Mouse (Mus musculus) hindbrain, embryonic 11.5 days (tissue): ENCODE measurements at regions not wholly inside any gene's neighbourhood (a gene's known extent, or its start where the extent isn't known, plus 50 kb on each side); places are given as distances from the start of the nearest gene placed in this dataset.

Source experiments
- ATAC-seq: fragments of 200-750 bp; cut with Nextera tagmentation; 2 replicates; pipeline ENCODE4 v1.8.0; 2017; ENCODE audit warnings: mild to moderate bottlenecking, moderate TSS enrichment, moderate library complexity; ENCODE audit not compliant: low FRiP score
- DNase-seq: peaks from one replicate; pipeline ENCODE4 v3.0.0-alpha.2; 2015; ENCODE audit warnings: low spot score
- H3K27ac ChIP-seq: fragments of 300-500 bp; sonication (generic); 2 replicates; pipeline ENCODE4 v1.5.1; 2014; ENCODE audit warnings: mild to moderate bottlenecking, low read depth, low read length
- H3K27me3 ChIP-seq: fragments of 300-500 bp; sonication (generic); 2 replicates; pipeline ENCODE4 v1.6.1; 2014; ENCODE audit warnings: mild to moderate bottlenecking, low read length, moderate library complexity, mixed read lengths; ENCODE audit not compliant: control insufficient read depth, insufficient read depth
- H3K36me3 ChIP-seq: fragments of 300-500 bp; sonication (generic); 2 replicates; pipeline ENCODE4 v1.6.1; 2014; ENCODE audit warnings: mild to moderate bottlenecking, low read length, moderate library complexity, mixed read lengths; ENCODE audit not compliant: control insufficient read depth, insufficient read depth
- H3K4me1 ChIP-seq: fragments of 300-500 bp; sonication (generic); replicated peaks from 2 replicates; pipeline ENCODE4 v1.6.1; 2014; ENCODE audit warnings: low read length, mixed read lengths; ENCODE audit not compliant: control insufficient read depth, insufficient read depth
- H3K4me2 ChIP-seq: fragments of 300-500 bp; sonication (generic); replicated peaks from 2 replicates; pipeline ENCODE4 v1.6.1; 2014; ENCODE audit warnings: mild to moderate bottlenecking, low read depth, low read length
- H3K4me3 ChIP-seq: fragments of 300-500 bp; sonication (generic); 2 replicates; pipeline ENCODE4 v1.5.1; 2014; ENCODE audit warnings: low read depth, low read length
- H3K9ac ChIP-seq: fragments of 300-500 bp; sonication (generic); 2 replicates; pipeline ENCODE4 v1.6.1; 2014; ENCODE audit warnings: low read depth, low read length
- H3K9me3 ChIP-seq: fragments of 300-500 bp; sonication (generic); 2 replicates; pipeline ENCODE4 v1.6.1; 2016; ENCODE audit warnings: low read length; ENCODE audit not compliant: control insufficient read depth
- WGBS: fragments of 180-500 bp; shearing (Covaris S2); extraction: QIAGEN DNeasy Blood & Tissue Kit; methylation state at CpG from one replicate; pipeline ENCODE4 v1.1.7; 2014; 5-methylcytosine and 5-hydroxymethylcytosine counted together

DNA sequence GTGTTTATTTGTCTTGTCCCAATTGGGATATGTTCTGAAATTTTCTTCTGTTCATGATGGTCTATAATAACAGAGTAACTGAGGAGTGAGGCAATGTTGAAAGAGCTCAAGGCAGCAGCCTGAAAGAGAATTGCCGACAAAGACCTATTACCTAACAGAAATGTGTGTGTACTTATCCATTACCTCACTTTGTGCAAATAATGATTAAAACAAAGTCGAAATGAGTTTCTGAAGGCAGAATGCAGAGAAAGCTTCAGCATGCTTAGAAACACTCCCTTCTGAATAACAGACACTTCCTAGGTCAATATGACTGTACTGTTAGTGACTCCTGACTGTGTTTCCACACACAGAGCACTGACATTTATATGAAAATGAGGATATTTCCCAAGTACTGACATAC is 63.0 kb downstream of the Kbtbd8 start:
- Histone ChIP-seq H3K4me2 (no peak overlapping the region), H3K9me3 (no peaks in the 10 kb centered on the region), H3K4me1 (no peaks in the 10 kb centered on the region), H3K27me3 (no peaks in the 10 kb centered on the region), H3K36me3 (no peaks in the 10 kb centered on the region), H3K4me3 (no peak overlapping the region), H3K27ac (no peak overlapping the region), H3K9ac (no peak overlapping the region)
- DNase-seq (no peak), ATAC-seq (no peak)
- 64% methylated on average over 2 of the region's 2 CpGs for WGBS

GRCm38 (mm10) chr6:95182238-95182637 is 65.2 kb downstream of the Kbtbd8 start:
- DNase-seq (no peak), ATAC-seq (no peak)
- WGBS, result 42% methylated on average over 1 of the region's 1 CpGs
- H3K36me3 ChIP-seq, result no peaks in the 10 kb centered on the region
- H3K27me3 ChIP-seq, result no peaks in the 10 kb centered on the region
- no peak overlapping the region for H3K4me3 ChIP-seq
- no peak overlapping the region for H3K27ac ChIP-seq
- H3K4me2 ChIP-seq, result no peak overlapping the region
- H3K9ac ChIP-seq, result no peak overlapping the region
- no peaks in the 10 kb centered on the region for H3K9me3 ChIP-seq
- H3K4me1 ChIP-seq, result no peaks in the 10 kb centered on the region

DNA sequence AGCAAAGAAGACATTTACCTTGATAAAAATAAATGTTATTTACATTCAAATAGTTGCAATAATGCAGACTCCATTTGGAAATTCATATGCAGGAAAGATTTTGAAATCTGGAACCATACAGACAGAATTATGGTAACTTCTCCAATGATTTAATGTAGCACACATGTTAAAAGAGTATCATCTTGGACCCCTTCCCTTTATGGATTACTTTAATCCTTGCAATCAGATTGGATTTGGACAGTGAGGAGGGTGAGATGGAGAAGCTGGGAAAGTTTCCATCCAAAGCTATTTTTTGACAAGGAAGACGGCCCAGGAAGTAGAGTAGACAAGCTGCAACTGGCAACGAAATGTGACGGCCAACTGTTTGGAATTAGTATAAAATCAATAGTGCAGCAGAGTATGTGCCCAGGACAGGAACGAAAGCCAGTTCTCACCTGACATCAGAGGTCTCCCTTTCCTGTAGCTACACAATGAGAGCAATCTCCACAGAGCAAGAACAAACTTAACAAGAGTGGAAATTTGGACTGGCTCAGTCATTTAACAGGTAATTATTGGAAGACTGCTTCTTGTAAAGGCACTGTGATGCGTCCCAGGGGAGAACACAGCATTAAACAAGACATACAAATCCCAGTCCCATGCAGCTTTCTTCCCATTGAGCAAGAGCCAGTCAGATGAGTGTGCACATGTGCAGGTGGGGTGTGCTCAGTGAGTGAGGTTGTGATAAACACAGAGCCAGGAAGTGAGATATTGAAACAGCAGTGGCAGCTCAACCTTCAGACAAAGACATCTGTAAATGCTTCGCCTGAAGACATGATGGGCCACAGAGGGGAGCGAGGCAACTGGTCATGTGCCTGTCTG is 68.3 kb downstream of the Kbtbd8 start:
- Histone ChIP-seq H3K36me3 (no peaks in the 10 kb centered on the region), H3K27me3 (no peaks in the 10 kb centered on the region), H3K4me3 (no peak overlapping the region), H3K4me2 (no peak overlapping the region), H3K27ac (no peak overlapping the region), H3K4me1 (no peaks in the 10 kb centered on the region), H3K9me3 (no peaks in the 10 kb centered on the region), H3K9ac (no peak overlapping the region)
- DNase-seq (no peak), ATAC-seq (no peak)
- WGBS, result 84% methylated on average over 7 of the region's 7 CpGs

- no peak for DNase-seq
- no peaks in the 10 kb centered on the region for H3K9me3 ChIP-seq
These were observed 79.6 kb downstream of the Kbtbd8 start for GRCm38 (mm10) chr6:95196631-95197030.

DNA sequence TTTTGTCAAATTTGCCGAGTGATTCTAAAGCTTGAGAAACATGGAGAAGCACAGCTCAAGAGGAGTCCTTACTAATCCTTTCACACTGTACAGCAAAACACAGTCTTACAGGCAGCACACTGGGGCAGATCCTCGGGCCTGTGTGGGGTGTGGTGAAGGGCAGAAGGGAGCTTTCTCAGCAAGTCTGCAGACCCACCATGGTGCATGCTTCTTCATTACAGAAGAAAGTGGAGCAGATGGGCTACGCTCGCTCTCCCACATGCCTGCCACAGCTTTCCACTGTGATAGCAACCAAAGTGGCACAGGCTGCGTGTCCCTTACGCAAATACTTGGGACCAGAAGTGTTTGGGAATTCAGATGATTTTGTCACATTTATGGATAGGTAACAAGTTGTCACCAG is 81.6 kb downstream of the Kbtbd8 start:
- Histone ChIP-seq H3K27ac (no peak overlapping the region), H3K4me1 (0 out of 2 replicates have a peak, but pooled peaks cover 2% of the 10 kb centered on the region), H3K4me3 (no peak overlapping the region), H3K9ac (no peak overlapping the region), H3K9me3 (no peaks in the 10 kb centered on the region), H3K27me3 (no peaks in the 10 kb centered on the region), H3K4me2 (no peak overlapping the region), H3K36me3 (no peaks in the 10 kb centered on the region)
- WGBS, result 85% methylated on average over 6 of the region's 6 CpGs
- ATAC-seq (no peak), DNase-seq (no peak)

More at GRCm38 (mm10) chr6:95196631-95197030, 79.6 kb downstream of the Kbtbd8 start:
- Histone ChIP-seq H3K4me1 (no peaks in the 10 kb centered on the region), H3K27me3 (no peaks in the 10 kb centered on the region), H3K4me3 (no peak overlapping the region), H3K36me3 (no peaks in the 10 kb centered on the region), H3K9ac (no peak overlapping the region), H3K4me2 (no peak overlapping the region), H3K27ac (no peak overlapping the region)
- no peak for ATAC-seq
- WGBS, result 55% methylated on average over 2 of the region's 2 CpGs

- peak; percentile 45 for DNase-seq
- 27% methylated on average over 6 of the region's 6 CpGs for WGBS
- H3K4me2 ChIP-seq, result peak overlapping the region; percentile 21; the same call in 1 of the 2 replicates
- ATAC-seq, result peak; percentile 84
- H3K4me1 ChIP-seq, result 0 out of 2 replicates have a peak, but pooled peaks cover 4% of the 10 kb centered on the region
- no peaks in the 10 kb centered on the region for H3K27me3 ChIP-seq
- peak overlapping the region; percentile 74 for H3K27ac ChIP-seq
- no peaks in the 10 kb centered on the region for H3K36me3 ChIP-seq
- 0 out of 2 replicates have a peak overlapping the region, but pooled peaks have one; percentile 11 for H3K9ac ChIP-seq
- H3K4me3 ChIP-seq, result no peak overlapping the region
- no peaks in the 10 kb centered on the region for H3K9me3 ChIP-seq
These were observed 85.3 kb downstream of the Kbtbd8 start for GRCm38 (mm10) chr6:95202291-95202790.

DNA sequence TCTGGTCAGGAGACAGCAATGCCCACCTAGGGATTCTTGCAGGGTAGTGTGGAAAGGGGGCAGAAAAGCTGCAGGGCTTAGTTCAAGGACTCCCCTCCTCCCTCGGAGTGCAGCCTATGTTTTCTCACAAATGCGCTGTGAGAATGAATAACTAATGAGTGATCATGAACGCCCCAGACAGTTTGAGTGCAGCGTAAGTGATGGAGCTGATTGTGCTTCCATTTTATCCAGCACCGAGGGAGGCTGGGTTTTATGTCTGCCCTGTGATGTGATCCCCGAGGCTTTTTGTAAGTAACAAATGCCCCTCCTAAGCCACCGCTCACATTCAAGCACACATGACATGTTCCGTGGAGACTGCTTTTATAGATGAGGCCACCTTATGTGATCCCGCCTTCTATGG is 85.9 kb downstream of the Kbtbd8 start:
- Histone ChIP-seq H3K36me3 (no peaks in the 10 kb centered on the region), H3K4me1 (0 out of 2 replicates have a peak, but pooled peaks cover 4% of the 10 kb centered on the region), H3K27ac (peak overlapping the region; percentile 74), H3K4me3 (no peak overlapping the region), H3K9me3 (no peaks in the 10 kb centered on the region), H3K27me3 (no peaks in the 10 kb centered on the region), H3K9ac (no peak overlapping the region), H3K4me2 (no peak overlapping the region)
- ATAC-seq (peak; percentile 86), DNase-seq (peak; percentile 48)
- WGBS, result 32% methylated on average over 9 of the region's 9 CpGs

- no peak overlapping the region for H3K9ac ChIP-seq
- H3K9me3 ChIP-seq, result no peaks in the 10 kb centered on the region
- H3K4me1 ChIP-seq, result 0 out of 2 replicates have a peak, but pooled peaks cover 4% of the 10 kb centered on the region
- no peak overlapping the region for H3K4me2 ChIP-seq
- no peaks in the 10 kb centered on the region for H3K36me3 ChIP-seq
- DNase-seq (no peak), ATAC-seq (no peak)
- WGBS, result 67% methylated on average over 3 of the region's 3 CpGs
- H3K27me3 ChIP-seq, result no peaks in the 10 kb centered on the region
- no peak overlapping the region for H3K4me3 ChIP-seq
- no peak overlapping the region for H3K27ac ChIP-seq
These were observed 87.2 kb downstream of the Kbtbd8 start for GRCm38 (mm10) chr6:95204231-95204630.

DNA sequence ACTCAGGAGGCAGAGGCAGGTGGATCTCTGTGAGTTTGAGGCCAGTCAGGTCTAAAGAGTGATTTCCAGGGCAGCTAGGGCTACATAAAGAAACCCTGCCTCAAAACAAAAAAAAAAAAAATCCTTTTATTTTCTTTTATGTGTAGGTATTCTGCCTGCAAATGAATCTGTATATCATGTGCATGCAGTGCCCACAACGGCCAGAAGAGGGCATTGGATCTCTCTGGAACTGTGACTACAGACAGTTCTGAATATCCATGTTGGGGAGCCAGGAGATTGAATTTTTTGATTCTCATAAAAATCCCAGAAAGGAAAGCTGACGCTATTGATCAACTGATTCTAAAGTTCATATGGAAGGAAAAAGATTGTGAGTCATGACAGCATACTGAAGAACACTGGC is 90.0 kb downstream of the Kbtbd8 start:
- H3K4me3 ChIP-seq, result no peak overlapping the region
- ATAC-seq, result no peak
- no peak overlapping the region for H3K27ac ChIP-seq

More for the DNA sequence above, 90.0 kb downstream of the Kbtbd8 start:
- DNase-seq, result peak; percentile 54
- Histone ChIP-seq H3K4me1 (0 out of 2 replicates have a peak, but pooled peaks cover 2% of the 10 kb centered on the region), H3K9me3 (no peaks in the 10 kb centered on the region), H3K27me3 (no peaks in the 10 kb centered on the region), H3K36me3 (no peaks in the 10 kb centered on the region), H3K4me2 (no peak overlapping the region), H3K9ac (no peak overlapping the region)
- WGBS, result 41% methylated on average over 2 of the region's 2 CpGs
